Mouse (Mus musculus) common myeloid progenitor, adult 5-6 weeks (primary cell): ENCODE results near the gene Bod1. TPM values are rescaled to one million over a fixed set of nuclear protein-coding genes. Genes with fewer than 3 reads are reported as not detected.

Source experiments
- ATAC-seq: replicated peaks from 2 replicates; pipeline ENCODE4 v1.8.0; 2016; ENCODE audit warnings: low read depth, mild to moderate bottlenecking, moderate TSS enrichment, inconsistent platforms; ENCODE audit not compliant: poor library complexity, severe bottlenecking
- total RNA-seq: library from RNA; stranded (forward); fragments of 200-1000, 187-1606 nt; gene quantifications from 2 replicates; pipeline ENCODE4 v1.2.3, GENCODE M21; 2017

Gene Bod1
- total RNA-seq, 1 experiment from 2014 or later = 20.0 TPM

DNA sequence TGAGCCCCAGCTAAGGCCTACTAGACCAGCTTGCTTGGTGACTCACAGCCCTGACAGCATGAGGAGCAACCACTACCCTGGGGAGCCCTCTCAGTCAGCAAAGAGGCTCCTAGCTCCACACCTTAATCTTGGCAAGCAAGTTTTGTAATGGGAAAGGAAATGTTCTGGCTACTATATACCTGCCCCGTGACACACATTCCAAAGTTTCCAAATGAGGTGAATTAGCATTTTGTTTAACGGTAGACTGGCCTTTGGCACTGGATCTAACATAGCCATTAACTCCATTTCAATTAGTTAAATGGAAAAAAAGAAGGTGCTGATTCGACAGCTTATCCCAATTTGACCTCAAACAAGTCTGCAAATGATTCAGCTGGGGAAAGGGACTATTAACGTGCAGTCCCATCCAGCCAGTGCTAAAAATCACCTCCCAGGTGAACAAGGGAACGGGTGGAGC is 1.2 kb downstream of the Bod1 start:
- no peak for ATAC-seq

DNA sequence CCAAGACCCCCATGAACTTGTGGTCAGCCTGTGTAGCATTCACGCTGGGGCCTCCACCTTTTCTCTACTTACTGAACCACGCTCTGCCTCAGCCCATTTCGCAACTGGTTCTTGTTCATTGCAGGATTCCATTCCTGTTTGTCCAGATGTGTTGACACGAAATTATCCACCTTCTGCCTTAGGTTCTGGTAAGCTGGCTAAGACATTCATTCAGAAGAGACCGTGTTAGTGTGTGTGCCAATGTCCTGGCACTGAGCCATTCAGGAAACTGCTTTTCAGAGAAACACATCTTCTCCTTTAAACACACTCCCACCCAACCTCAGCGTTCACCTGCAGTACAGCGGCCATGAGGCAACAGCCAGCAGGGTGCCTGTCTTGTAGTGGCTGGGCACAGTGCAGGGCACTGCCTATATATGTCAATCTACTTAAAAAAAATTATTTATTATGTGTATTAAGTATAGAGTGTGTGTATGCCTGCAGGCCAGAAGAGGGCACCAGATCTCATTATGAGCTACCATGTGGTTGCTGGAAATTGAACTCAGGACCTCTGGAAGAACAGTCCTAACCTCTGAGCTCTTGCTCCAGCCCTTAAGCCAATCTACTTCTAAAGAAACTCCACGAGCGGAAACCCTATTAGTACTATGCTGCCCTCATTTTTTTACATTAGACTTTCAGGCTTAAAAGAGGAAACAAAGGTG is 2.4 kb downstream of the Bod1 start:
- no peak for ATAC-seq

DNA sequence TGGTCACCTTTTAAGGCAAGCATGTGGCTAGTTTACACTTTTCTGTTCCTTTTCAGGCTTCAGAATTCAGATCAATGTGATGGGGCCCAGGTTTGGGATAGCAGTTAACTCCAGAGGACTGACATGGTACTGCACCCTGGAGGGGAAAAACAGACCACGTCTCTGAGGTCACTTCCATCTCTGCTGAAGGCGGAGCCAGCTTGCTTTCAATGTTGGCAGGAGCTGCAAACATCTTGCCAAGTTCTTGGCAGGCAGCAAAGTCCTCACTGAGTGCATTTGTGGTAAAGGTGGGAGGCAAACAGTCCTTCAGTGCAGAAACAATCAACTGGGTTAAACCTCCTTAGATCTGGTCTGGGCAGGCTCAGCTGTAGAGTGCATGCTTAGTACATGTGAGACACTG is 7.5 kb downstream of the Bod1 start:
- ATAC-seq = peak; percentile 46; the same call in 1 of the 2 replicates

DNA sequence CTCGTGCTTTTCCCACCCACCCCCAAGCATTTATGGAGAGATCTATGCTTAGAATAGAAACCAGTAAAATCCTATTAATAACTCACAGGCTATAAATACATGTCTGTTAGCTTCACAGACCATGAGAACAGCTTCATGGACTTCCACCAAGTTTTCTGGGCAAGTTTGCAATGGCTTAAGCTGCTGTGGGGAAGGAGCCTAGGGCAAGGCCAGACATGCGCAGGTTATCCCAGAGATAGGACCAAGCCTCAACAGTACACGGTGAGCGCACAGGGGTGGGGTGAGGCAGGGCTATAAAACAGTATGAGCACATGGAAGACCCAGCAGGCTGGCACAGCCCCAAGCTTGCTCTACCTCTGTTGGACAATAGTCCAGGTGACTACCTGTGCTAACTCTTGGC is 8.2 kb downstream of the Bod1 start:
- no peak for ATAC-seq

DNA sequence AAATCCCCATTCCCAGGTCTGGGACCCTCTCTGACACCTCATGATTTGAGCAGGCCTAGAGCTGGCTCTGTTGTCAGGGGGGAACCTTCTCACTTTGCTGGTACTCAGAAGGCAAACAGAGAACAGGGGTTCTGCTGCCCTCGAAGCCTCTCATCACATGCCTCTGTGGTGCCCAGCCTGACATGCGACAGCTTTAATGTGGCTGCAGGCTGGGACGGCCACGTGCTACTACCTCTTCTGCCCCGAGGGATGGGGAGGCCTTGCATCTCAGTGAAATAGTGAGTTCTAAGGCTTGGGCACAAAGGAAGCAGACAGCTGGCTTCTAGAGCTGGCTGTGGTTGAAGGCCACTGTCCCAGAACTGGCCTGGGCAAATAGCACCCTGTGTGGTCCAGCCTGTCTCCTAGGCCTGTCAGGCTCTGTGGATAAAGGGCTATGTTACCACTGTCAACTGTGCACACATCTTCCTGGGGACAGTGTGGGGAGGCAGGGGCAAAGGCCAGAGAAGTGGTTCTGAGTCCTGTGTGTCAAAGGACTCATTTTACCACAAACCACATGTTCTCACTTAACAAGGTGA is 8.7 kb downstream of the Bod1 start:
- no peak for ATAC-seq

DNA sequence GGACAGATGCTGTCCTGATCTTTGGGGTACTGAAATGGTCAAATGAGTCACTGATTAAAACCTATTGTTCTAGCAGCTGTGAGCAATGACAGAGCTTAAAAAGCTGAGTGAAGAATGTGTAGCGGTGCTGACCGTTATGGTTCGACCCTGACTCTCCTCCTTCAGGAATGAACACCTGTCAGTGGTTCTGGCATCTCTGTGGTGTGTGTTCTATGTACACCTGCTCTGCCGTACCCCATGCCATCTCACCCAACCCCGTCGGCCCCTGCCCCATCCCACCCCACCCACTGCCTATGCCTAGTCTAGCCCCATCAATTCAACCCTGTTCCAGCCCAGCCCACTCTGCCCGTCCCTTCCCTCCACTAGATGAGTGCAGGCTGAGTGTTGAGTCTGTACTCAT is 9.5 kb downstream of the Bod1 start:
- ATAC-seq = no peak

DNA sequence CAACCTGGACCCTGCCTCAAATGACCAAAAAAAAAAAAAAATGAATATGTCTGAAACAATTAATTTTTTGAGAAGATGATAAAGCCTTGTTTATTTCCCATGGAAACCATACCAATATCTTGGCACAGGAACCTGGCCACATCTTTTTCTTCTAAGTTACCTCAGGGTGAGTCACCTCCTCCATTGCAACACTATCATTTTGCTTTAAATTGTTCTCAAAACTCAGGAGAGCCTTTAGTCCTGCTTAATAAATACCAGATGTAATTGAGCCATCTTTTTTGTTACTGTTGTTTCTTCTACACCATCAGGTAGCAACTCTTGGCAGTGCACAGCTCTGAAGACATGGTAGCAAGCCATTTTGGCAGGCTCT is 13.9 kb downstream of the Bod1 start:
- no peak for ATAC-seq

DNA sequence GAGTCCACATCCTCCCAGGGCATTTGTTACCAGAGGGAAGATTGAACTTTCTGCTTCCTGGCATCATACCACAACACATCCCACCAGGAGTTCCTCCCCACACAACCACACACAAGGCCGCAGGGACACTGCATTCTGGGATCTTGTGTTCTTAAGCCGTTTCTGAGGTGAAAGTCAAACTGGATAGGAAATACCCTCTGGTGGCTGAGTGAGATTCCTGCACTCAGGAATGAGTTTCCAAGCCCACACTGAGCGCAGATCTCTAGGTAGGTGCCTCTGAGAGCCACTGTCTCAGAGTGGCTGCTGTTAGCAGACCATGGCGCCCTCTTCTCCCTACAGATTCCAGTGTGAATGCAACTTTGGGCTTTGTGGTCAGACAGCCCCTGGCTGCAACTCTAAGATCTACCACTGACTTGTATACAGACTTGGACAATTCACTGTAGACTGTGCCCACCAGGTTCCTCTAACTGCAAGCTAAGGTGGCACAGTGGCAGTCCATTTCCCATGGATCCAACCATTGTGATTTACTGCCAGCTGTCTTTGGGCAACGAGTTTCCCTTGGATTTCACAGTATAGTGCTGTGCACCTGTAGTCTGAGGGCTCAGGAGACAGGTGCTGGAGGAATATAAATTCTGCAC is 14.4 kb downstream of the Bod1 start:
- peak; percentile 36; the same call in 1 of the 2 replicates for ATAC-seq

DNA sequence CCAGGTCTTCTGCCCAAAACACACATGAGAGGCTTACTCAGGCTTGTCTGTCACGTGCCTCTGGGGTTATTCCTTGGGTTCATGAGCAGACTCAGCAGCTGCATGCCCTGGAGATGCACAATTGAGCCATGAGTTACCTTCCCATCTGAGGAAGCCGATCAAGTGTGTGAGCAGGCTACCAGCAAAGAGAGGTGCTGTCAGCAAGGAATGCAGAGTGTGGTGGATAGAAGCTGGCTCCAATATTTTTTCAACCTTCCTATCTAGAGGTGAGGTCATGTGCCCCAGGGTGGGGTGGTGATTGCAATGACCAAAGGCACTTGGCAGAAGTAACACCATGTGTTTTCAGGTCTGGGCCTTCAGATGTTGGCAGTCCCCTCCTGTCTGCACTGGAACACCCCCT is 22.2 kb downstream of the Bod1 start:
- ATAC-seq = no peak

DNA sequence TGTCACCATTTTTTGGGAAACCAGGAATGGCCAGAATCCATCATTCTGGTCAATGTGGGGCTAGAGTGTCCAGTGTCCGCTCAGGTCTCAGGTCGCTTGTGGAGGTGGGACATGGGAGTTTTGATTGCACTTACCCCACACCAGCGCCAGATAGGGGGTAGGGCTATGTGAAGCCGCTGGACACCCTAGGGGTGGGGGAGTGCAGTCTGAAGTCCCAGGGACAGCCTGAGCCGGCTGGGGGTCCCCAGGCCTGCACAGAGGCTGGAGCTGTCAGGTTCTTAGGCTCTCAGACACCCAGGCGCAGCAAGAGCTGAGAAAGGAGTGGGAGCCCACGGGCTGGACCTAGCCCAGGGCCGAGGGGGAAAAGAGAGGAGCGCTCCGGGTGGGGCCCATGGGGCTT is 24.4 kb downstream of the Bod1 start:
- no peak for ATAC-seq

DNA sequence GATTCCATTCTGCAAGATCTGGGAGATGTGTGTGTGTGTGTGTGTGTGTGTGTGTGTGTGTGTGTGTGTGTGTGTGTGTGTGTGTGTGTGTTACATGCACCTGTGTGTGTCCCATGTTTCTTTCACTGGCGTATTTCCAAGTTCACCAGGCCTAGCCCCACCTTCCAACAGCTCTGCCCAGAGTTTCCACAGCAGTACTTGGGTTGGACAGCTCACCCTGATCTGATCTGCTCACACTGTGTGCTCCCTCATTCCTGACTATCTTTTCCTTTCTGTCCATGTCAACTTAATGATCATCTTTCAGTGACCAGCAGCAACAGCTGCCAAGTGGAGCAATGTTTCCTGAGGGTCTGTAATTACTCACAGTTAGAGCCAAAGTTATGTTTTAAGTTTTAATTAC is 25.1 kb downstream of the Bod1 start:
- no peak for ATAC-seq

DNA sequence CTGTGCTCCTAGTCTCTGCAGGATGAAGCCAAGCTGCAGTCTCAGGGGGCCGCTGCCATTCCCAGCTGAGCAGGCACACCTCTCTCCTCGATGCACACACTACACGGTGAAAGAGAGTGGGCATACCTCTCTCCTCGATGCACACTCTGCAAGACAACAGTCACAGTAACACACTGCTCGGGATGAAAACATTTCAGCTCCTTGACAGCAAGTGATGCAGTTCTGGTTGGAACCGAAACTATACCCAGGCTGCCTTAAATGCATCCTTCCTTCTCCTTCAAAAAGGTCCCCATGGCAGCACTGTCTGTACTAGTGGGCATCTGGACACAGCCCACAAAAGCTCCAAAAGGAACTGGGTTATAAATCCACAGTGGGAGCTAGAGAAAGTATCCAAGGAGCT is 28.6 kb downstream of the Bod1 start:
- ATAC-seq = no peak

DNA sequence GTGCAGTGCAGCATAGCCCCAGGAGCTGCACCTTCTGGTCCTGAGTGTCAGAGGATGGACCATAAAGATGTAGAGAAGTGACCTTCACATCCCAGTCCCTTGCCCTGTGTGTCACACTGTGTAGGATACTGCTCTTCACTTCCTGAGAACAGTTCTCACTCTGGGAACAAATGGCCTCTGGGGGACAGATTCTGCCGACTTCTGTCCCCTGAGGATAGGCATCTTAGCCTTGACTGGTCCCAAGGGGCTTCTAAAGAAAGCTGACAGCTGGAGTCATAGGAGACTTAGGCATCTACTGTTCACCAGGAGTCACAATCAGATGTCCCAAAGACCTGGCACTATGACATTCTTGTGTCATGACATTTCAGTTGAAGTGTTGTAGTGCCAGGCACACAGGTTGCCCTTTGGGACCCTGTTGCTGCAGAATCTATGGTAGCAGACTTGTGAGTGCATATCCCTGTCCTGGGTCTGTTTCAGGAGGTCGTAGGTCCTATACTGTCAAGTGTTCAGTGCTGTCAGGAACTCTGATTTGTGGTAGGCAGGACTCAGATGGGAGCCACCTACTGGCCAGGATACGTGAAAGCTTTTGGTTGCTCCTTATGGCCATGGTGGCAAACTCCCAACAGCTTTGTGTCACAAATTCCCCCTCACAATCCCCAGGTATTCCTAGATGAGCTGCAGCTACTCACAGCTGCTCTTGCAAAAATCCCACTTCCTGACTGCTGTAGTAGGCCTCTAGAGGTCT is 30.4 kb downstream of the Bod1 start:
- no peak for ATAC-seq

DNA sequence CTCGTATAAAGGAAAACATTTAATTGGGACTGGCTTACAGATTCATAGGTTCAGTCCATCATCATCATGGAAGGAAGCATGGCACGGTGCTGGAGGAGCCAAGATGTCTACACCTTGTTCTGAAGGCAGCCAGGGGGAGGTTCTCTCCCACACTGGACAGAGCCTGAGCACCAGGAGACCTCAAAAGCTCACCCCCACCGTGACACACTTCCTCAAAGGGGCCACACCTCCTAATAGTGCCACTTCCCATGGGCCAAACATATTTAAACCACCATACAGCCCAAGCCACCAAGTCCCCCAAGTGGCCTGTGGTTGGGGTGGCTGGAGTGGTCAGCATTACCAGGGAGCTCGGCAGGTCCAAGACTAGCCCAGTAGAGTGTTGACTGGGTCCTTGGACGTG is 31.5 kb downstream of the Bod1 start:
- ATAC-seq = peak; percentile 50

DNA sequence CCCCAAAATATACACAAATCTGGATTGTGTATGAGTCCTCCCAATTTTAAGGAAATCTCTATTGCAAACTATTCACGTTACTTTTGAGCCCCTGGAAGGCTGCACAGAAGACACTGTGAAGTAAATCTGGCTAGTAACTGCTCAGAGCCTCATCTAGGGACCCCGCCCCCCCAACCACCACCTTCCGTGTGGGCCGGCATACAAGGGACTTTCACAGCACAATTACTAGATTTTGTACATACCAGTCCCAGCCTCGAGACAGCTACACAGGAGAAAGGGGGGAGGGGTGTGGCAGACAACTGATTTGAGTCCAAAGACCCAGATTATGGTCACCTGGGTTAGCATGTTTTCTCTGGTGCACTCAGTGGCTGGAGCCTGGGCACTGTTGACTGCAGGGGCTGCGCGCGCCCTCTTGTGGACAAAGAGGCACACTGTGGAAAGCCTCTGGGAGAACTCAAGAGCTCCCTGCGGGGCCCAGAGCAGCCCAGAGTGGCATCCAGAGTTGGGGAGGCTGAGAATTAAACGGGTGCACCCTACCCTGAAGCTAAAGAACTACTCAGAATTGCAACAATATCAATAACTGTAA is 33.8 kb downstream of the Bod1 start:
- peak; percentile 89 for ATAC-seq

DNA sequence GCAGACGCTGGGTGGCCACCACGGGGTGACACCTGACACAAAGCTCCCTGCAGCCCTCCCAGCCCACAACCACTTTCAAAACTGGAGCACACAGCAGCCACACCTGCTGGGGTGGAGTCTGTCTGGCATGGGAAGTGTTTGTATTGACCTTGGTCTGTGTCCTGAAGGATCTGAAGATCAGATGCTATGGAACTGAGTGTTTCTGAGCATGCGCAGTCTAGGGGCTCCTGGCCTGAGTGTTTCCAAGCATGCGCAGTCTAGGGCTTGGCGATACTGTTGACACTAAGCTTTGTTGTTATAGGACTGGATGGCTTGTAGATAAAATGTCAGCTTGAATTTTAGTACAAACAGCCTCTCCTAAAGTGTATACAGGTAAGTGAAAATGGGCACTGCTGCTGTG is 43.0 kb downstream of the Bod1 start:
- no peak for ATAC-seq

DNA sequence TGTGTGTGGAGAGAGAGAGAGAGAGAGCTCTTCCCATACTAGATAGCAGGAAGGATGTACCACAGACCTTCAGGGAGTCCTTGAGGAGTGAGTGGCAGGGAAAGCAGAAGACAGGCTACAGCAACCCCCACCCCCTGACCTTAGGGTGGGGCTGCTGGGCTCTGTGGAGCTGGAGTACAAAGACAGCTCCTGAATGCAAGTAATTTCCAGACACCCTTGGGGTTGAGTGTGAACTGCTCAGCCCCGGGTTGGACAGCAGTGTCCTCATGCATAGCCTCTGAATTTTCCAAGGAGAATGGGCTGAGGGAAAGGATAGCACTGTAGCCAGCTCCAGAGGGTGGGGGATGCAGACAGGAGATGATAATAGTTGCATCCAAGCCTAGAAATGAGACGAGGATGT is 50.9 kb downstream of the Bod1 start:
- ATAC-seq = no peak

DNA sequence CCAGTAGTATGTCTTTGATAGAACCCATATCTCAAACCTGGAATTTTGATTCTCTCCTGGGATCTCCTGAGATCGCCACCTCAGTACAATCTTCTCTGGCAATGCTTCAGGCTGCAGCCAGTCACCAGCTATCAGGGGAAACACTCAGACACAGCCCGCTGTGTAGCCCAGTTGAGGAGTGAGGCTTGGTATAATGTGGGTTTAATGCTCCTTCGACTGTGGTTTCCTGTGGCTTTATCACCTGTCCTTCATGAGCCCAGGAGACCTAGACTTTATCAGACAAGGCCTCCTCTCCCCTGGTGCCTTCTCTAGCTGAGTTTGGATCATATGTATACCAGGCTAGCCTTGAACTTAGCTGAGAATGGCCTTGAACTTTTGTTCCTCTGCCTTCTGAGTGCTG is 53.9 kb downstream of the Bod1 start:
- peak; percentile 78 for ATAC-seq

DNA sequence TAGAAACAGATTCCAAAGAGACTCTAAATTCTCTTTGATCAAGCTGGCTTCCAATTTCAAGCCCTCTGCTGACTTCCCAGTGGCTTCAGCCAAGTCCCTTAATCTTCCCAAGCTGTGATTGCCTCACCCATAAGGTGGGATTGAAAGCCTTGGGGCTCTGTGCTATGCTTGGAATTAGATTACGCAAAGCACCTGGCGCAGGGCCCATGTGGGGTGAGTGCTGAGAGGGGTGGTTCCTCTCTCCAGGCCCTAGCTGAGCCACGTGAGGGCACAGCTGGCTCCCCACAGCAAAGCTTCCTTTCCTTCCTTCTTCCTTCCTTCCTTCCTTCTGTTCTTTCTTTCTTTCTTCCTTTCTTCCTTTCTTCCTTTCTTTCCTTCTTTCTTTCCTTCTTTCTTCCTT is 54.4 kb downstream of the Bod1 start:
- 0 out of 2 replicates have a peak, but pooled peaks have one; percentile 51 for ATAC-seq

DNA sequence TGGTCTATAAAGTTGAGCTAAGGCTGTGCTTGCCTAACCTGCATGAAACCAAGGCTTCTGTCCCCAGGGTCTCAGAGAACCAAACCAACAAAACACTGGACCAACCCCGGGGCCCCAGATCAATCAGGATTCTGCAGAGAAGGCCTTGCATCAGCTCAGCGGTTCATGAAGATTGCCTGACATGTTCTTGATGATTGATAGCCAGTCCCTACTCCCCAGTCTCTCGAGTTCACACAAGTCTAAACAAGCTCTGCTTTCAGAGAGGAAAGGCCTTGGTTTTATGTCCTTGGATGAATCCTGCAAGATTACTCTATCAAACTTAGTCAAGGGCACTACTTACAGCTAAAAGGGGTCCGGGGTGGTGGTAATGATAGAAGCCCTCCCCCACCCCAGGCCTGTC is 55.0 kb downstream of the Bod1 start:
- ATAC-seq = no peak
